Comparison of ENCODE assay signal across 25 mouse cellular contexts in genomic region chr2:133748493-133748892, GRCm38 (mm10).
DNase-seq lines count a peak whose midpoint lies in the region; ATAC-seq and TF ChIP-seq lines count a peak whose summit lies in the region.
"Had no signal": no experiment of that assay in that cellular context is flagged by ENCODE, and none has a peak within 500 bp of the region (broad histone marks: within the 10 kb centered on the region; RNA-seq: fewer than 3 reads in every experiment).

No protein-coding gene starts in this region.

- DNase-seq in neural tube, embryonic 11.5 days (ENCODE audit: low spot score), result no peak
- DNase-seq in limb, embryonic 14.5 days (ENCODE audit: low spot score), result peak; percentile 44
- DNase-seq: adrenal gland, adult 2 months; adrenal gland, postnatal 14 days; cerebellum, adult 11 months; cerebellum, adult 2 months; cerebellum, adult 9-11 months; cerebellum, postnatal 25 days; gastrocnemius, postnatal 25 days; heart, adult 18-20 months; heart, postnatal 10 days; heart, postnatal 36 days had no signal

- H3K36me3 ChIP-seq in intestine, embryonic 15.5 days, result no peaks in the 10 kb centered on the region
- H3K36me3 ChIP-seq in intestine, postnatal 0 days (ENCODE audit: control insufficient read depth, insufficient read depth), result no peaks in the 10 kb centered on the region
- H3K36me3 ChIP-seq in neural tube, embryonic 11.5 days (ENCODE audit: control insufficient read depth, insufficient read depth, low read length), result no peaks in the 10 kb centered on the region
- no peaks in the 10 kb centered on the region for H3K36me3 ChIP-seq in neural tube, embryonic 15.5 days
- no peaks in the 10 kb centered on the region for H3K36me3 ChIP-seq in limb, embryonic 14.5 days (ENCODE audit: control insufficient read depth, insufficient read depth, low read length)
- H3K36me3 ChIP-seq: embryonic facial prominence, embryonic 12.5 days; embryonic facial prominence, embryonic 15.5 days; heart, embryonic 12.5 days; heart, embryonic 15.5 days; hindbrain, embryonic 10.5 days; hindbrain, embryonic 13.5 days had no signal

- TF ChIP-seq CTCF in intestine, postnatal 0 days (IDR thresholded peaks at IDR 0.05; ENCODE audit: low read depth), result no peak

- no peak for TF ChIP-seq POLR2A in limb, embryonic 14.5 days (IDR thresholded peaks at IDR 0.05; ENCODE audit: borderline replicate concordance, extremely low read depth, insufficient read depth, insufficient read length)

- peak; percentile 87 for ATAC-seq in intestine, embryonic 15.5 days
- no peak; the same call in 1 of the 2 replicates for ATAC-seq in intestine, postnatal 0 days
- ATAC-seq in neural tube, embryonic 11.5 days (ENCODE audit: insufficient read depth, low FRiP score, low TSS enrichment), result peak; percentile 78; the same call in 1 of the 2 replicates
- no peak for ATAC-seq in neural tube, embryonic 15.5 days (ENCODE audit: low FRiP score)
- peak; percentile 44; the same call in 1 of the 2 replicates for ATAC-seq in limb, embryonic 14.5 days (ENCODE audit: low FRiP score, low read depth)
- no peak for ATAC-seq in monocyte, adult 5-6 weeks (replicated peaks; ENCODE audit: insufficient number of reproducible peaks, low FRiP score, low TSS enrichment, poor library complexity, severe bottlenecking)
- ATAC-seq: CD4-positive, CD25-positive, alpha-beta regulatory T cell, adult 4 months; forebrain, embryonic 13.5 days; hindbrain, embryonic 16.5 days had no signal

- no peaks in the 10 kb centered on the region for H3K4me1 ChIP-seq in intestine, embryonic 15.5 days (replicated peaks)
- 0 out of 2 replicates have a peak, but pooled peaks cover 6% of the 10 kb centered on the region for H3K4me1 ChIP-seq in intestine, postnatal 0 days (replicated peaks; ENCODE audit: control insufficient read depth, insufficient read depth, low read length)
- no peaks in the 10 kb centered on the region for H3K4me1 ChIP-seq in neural tube, embryonic 11.5 days (ENCODE audit: control insufficient read depth, insufficient read depth, low read length)
- H3K4me1 ChIP-seq in neural tube, embryonic 15.5 days, result no peaks in the 10 kb centered on the region
- no peaks in the 10 kb centered on the region for H3K4me1 ChIP-seq in limb, embryonic 14.5 days (ENCODE audit: control insufficient read depth, insufficient read depth, low read length)
- H3K4me1 ChIP-seq: embryonic facial prominence, embryonic 12.5 days; embryonic facial prominence, embryonic 15.5 days; forebrain, embryonic 13.5 days; heart, embryonic 12.5 days; heart, embryonic 15.5 days; hindbrain, embryonic 10.5 days; hindbrain, embryonic 13.5 days had no signal

- 31% methylated on average over 4 of the region's 4 CpGs for WGBS in intestine, embryonic 15.5 days
- 19% methylated on average over 4 of the region's 4 CpGs for WGBS in intestine, postnatal 0 days
- 33% methylated on average over 4 of the region's 4 CpGs for WGBS in neural tube, embryonic 11.5 days
- 16% methylated on average over 4 of the region's 4 CpGs for WGBS in neural tube, embryonic 15.5 days
- WGBS in limb, embryonic 14.5 days, result 39% methylated on average over 4 of the region's 4 CpGs

- no peak overlapping the region for H3K9ac ChIP-seq in intestine, embryonic 15.5 days
- H3K9ac ChIP-seq in intestine, postnatal 0 days (ENCODE audit: low read depth, low read length), result no peak overlapping the region
- H3K9ac ChIP-seq in neural tube, embryonic 11.5 days (ENCODE audit: low read length), result no peak overlapping the region
- no peak overlapping the region for H3K9ac ChIP-seq in neural tube, embryonic 15.5 days (replicated peaks)
- no peak overlapping the region for H3K9ac ChIP-seq in limb, embryonic 14.5 days (ENCODE audit: low read depth, low read length, severe bottlenecking)
- H3K9ac ChIP-seq: embryonic facial prominence, embryonic 12.5 days; embryonic facial prominence, embryonic 15.5 days; forebrain, embryonic 13.5 days; heart, embryonic 12.5 days; heart, embryonic 15.5 days; hindbrain, embryonic 13.5 days had no signal

- no peak overlapping the region for H3K4me3 ChIP-seq in intestine, embryonic 15.5 days (replicated peaks)
- no peak overlapping the region for H3K4me3 ChIP-seq in intestine, postnatal 0 days (ENCODE audit: low read depth, low read length)
- H3K4me3 ChIP-seq in neural tube, embryonic 11.5 days (ENCODE audit: low read depth, low read length), result no peak overlapping the region
- H3K4me3 ChIP-seq in neural tube, embryonic 15.5 days (replicated peaks), result no peak overlapping the region
- H3K4me3 ChIP-seq in limb, embryonic 14.5 days (replicated peaks; ENCODE audit: low read length), result no peak overlapping the region
- H3K4me3 ChIP-seq: embryonic facial prominence, embryonic 12.5 days; embryonic facial prominence, embryonic 15.5 days; forebrain, embryonic 13.5 days; heart, embryonic 12.5 days; heart, embryonic 15.5 days; hindbrain, embryonic 10.5 days; hindbrain, embryonic 13.5 days had no signal

- H3K27ac ChIP-seq in intestine, embryonic 15.5 days, result no peak overlapping the region
- H3K27ac ChIP-seq in intestine, postnatal 0 days (ENCODE audit: low read depth, low read length), result no peak overlapping the region
- H3K27ac ChIP-seq in neural tube, embryonic 11.5 days (ENCODE audit: low read depth, low read length), result no peak overlapping the region
- no peak overlapping the region for H3K27ac ChIP-seq in neural tube, embryonic 15.5 days (replicated peaks)
- H3K27ac ChIP-seq in limb, embryonic 14.5 days (replicated peaks; ENCODE audit: low read depth, low read length), result no peak overlapping the region
- H3K27ac ChIP-seq: embryonic facial prominence, embryonic 12.5 days; embryonic facial prominence, embryonic 15.5 days; forebrain, embryonic 13.5 days; heart, embryonic 15.5 days; hindbrain, embryonic 10.5 days; hindbrain, embryonic 13.5 days had no signal

- H3K27me3 ChIP-seq in intestine, embryonic 15.5 days (replicated peaks), result no peaks in the 10 kb centered on the region
- no peaks in the 10 kb centered on the region for H3K27me3 ChIP-seq in intestine, postnatal 0 days (replicated peaks; ENCODE audit: control insufficient read depth, insufficient read depth, low read length)
- H3K27me3 ChIP-seq in neural tube, embryonic 11.5 days (ENCODE audit: control insufficient read depth, insufficient read depth, low read length), result no peaks in the 10 kb centered on the region
- H3K27me3 ChIP-seq in neural tube, embryonic 15.5 days (replicated peaks), result no peaks in the 10 kb centered on the region
- peaks cover 4% of the 10 kb centered on the region; the same call in 1 of the 2 replicates for H3K27me3 ChIP-seq in limb, embryonic 14.5 days (ENCODE audit: control insufficient read depth, insufficient read depth, low read length)
- H3K27me3 ChIP-seq: embryonic facial prominence, embryonic 12.5 days; embryonic facial prominence, embryonic 15.5 days; forebrain, embryonic 13.5 days; heart, embryonic 12.5 days; heart, embryonic 15.5 days; hindbrain, embryonic 13.5 days had no signal

- no peak overlapping the region for H3K4me2 ChIP-seq in intestine, embryonic 15.5 days (replicated peaks)
- no peak overlapping the region for H3K4me2 ChIP-seq in intestine, postnatal 0 days (replicated peaks; ENCODE audit: low read depth)
- no peak overlapping the region for H3K4me2 ChIP-seq in neural tube, embryonic 11.5 days (ENCODE audit: low read depth)
- no peak overlapping the region for H3K4me2 ChIP-seq in neural tube, embryonic 15.5 days
- no peak overlapping the region for H3K4me2 ChIP-seq in limb, embryonic 14.5 days (replicated peaks; ENCODE audit: low read depth, low read length, severe bottlenecking)
- H3K4me2 ChIP-seq: embryonic facial prominence, embryonic 12.5 days; embryonic facial prominence, embryonic 15.5 days; forebrain, embryonic 13.5 days; heart, embryonic 12.5 days; heart, embryonic 15.5 days; hindbrain, embryonic 13.5 days had no signal

- H3K9me3 ChIP-seq in intestine, embryonic 15.5 days, result no peaks in the 10 kb centered on the region
- H3K9me3 ChIP-seq in intestine, postnatal 0 days (ENCODE audit: control insufficient read depth), result no peaks in the 10 kb centered on the region
- no peaks in the 10 kb centered on the region for H3K9me3 ChIP-seq in neural tube, embryonic 11.5 days (ENCODE audit: control insufficient read depth, low read length)
- H3K9me3 ChIP-seq in neural tube, embryonic 15.5 days (replicated peaks), result no peaks in the 10 kb centered on the region
- H3K9me3 ChIP-seq in limb, embryonic 14.5 days (ENCODE audit: control insufficient read depth, low read length), result no peaks in the 10 kb centered on the region
- H3K9me3 ChIP-seq: embryonic facial prominence, embryonic 12.5 days; embryonic facial prominence, embryonic 15.5 days; forebrain, embryonic 13.5 days; heart, embryonic 12.5 days; heart, embryonic 15.5 days; hindbrain, embryonic 10.5 days; hindbrain, embryonic 13.5 days had no signal

Comparison
In these comparisons a context has a peak if more than half of its experiments do, and no peak if none do; other contexts are left out.
1. ATAC-seq: peak in intestine, embryonic 15.5 days (single experiment), neural tube, embryonic 11.5 days (single experiment) and limb, embryonic 14.5 days (single experiment); none in intestine, postnatal 0 days (single experiment), neural tube, embryonic 15.5 days (single experiment) and monocyte, adult 5-6 weeks (single experiment).